Mouse (Mus musculus): ENCODE results near the gene Gm28539.
"Not testable (repeated sequence)": the region's sequence is repeated elsewhere in the genome, so short reads cannot be mapped to it uniquely, and the experiment has no call there.

Gm28539 gene

GRCm38 (mm10) chr16:18836468-18837208 is at the start of gene Gm28539, which contains the start of gene 2510002D24Rik:
Gm28539 (plus strand) TSS chr16:18836584.
2510002D24Rik (plus strand) TSS chr16:18836578.
- peak; percentile 98 to 99 for DNase-seq

- peak in 1 of 2 experiments; percentile 32 for DNase-seq
Measured at GRCm38 (mm10) chr16:18786652-18787051, 49.7 kb upstream of the Gm28539 start.

- no peak for DNase-seq
Measured at GRCm38 (mm10) chr16:18788627-18789406, 47.6 kb upstream of the Gm28539 start.

GRCm38 (mm10) chr16:18795223-18795899 is 41.0 kb upstream of the Gm28539 start:
- no peak for DNase-seq

GRCm38 (mm10) chr16:18796645-18797044 is 39.7 kb upstream of the Gm28539 start:
- DNase-seq = no peak

- DNase-seq = no peak
Measured at GRCm38 (mm10) chr16:18798151-18798550, 38.2 kb upstream of the Gm28539 start.

- peak; percentile 76 for DNase-seq
Measured at GRCm38 (mm10) chr16:18798841-18799240, 37.5 kb upstream of the Gm28539 start.

GRCm38 (mm10) chr16:18805746-18806145 is 30.6 kb upstream of the Gm28539 start:
- DNase-seq = no peak

GRCm38 (mm10) chr16:18809001-18809400 is 27.4 kb upstream of the Gm28539 start:
- no peak for DNase-seq

- DNase-seq = peak; percentile 53 to 56
Measured at GRCm38 (mm10) chr16:18811032-18811431, 25.4 kb upstream of the Gm28539 start.

GRCm38 (mm10) chr16:18811468-18812384 is 24.7 kb upstream of the Gm28539 start, which contains the start of the genes Ufd1 and Cdc45:
Ufd1 (plus strand) TSS chr16:18811779.
Cdc45 (minus strand) TSS chr16:18811987.
- DNase-seq = peak; percentile 93 to 94

- no peak for DNase-seq
Measured at GRCm38 (mm10) chr16:18812385-18812910, 23.9 kb upstream of the Gm28539 start.

- DNase-seq = no peak
Measured at GRCm38 (mm10) chr16:18822356-18822755, 14.0 kb upstream of the Gm28539 start.

- DNase-seq = no peak
Measured at GRCm38 (mm10) chr16:18822925-18823324, 13.5 kb upstream of the Gm28539 start.

- no peak for DNase-seq
Measured at GRCm38 (mm10) chr16:18828630-18829029, 7.8 kb upstream of the Gm28539 start.

GRCm38 (mm10) chr16:18829102-18829501 is 7.3 kb upstream of the Gm28539 start:
- DNase-seq = no peak

- DNase-seq = no peak
Measured at GRCm38 (mm10) chr16:18833486-18833885, 2.9 kb upstream of the Gm28539 start.

GRCm38 (mm10) chr16:18836073-18836467 is 314 bp upstream of the Gm28539 start:
- DNase-seq = no peak

GRCm38 (mm10) chr16:18838346-18838745 is 2.0 kb downstream of the Gm28539 start:
- no peak for DNase-seq

GRCm38 (mm10) chr16:18846301-18846820 is 10.0 kb downstream of the Gm28539 start:
- DNase-seq = no peak

- not testable (repeated sequence) for DNase-seq
Measured at GRCm38 (mm10) chr16:18849521-18850190, 13.3 kb downstream of the Gm28539 start.

Measured in cerebellum, postnatal 10 days (tissue).